Mouse (Mus musculus): ENCODE data around the gene Gm2974.
"Not testable (repeated sequence)": the region's sequence is repeated elsewhere in the genome, so short reads cannot be mapped to it uniquely, and the experiment has no call there.

- TF ChIP-seq EP300 (optimal IDR thresholded peaks at IDR 0.05); CTCF (IDR thresholded peaks at IDR 0.05; ENCODE audit: low read depth): not testable (repeated sequence)
These were observed 40.7 kb upstream of the Gm2974 start for GRCm38 (mm10) chr14:4141646-4142045.

All from stomach, postnatal 0 days (tissue).